Mouse (Mus musculus) adrenal gland, adult 18-20 months (tissue): ENCODE measurements around the gene Bmi1. TPM values are rescaled to one million over a fixed set of nuclear protein-coding genes. Genes with fewer than 3 reads are reported as not detected.

Experiments
- DNase-seq, 2 experiments: peaks; one replicate each; pipeline ENCODE4 v3.0.0; 2021 to 2022; ENCODE audit warnings: low spot score in 2 of 2
- long read RNA-seq, 2 experiments: library from polyadenylated mRNA; stranded (forward); transcript quantifications; one replicate each; pipeline ENCODE4 v2.0.0; 2021
- total RNA-seq, 2 experiments: library from RNA; stranded (reverse); gene quantifications; 1 replicate in 1 of 2; 2 replicates in 1 of 2; pipeline ENCODE4 v1.2.3; 2021

Bmi1 gene
- 10 to 100 TPM; 63.8 to 81.4 TPM for total RNA-seq
- long read RNA-seq, experiment 1, transcript Bmi1-201 (10 exons, 3,594 nt), result major isoform, 41 of 48 reads
- long read RNA-seq, experiment 1, partial matches to known transcripts, result 2 of 48 reads
- long read RNA-seq, experiment 1, other reads (novel, unspliced or antisense), result 4 of 48 reads
- long read RNA-seq, experiment 2, transcript Bmi1-201 (10 exons, 3,594 nt), result major isoform, 84 of 104 reads
- long read RNA-seq, experiment 2, partial matches to known transcripts, result 13 of 104 reads
- long read RNA-seq, experiment 2, other reads (novel, unspliced or antisense), result 7 of 104 reads

- peak; percentile 66 to 76 for DNase-seq
Observed at GRCm38 (mm10) chr2:18676936-18677491, at the start of gene Bmi1. Gene Bmi1, plus strand, starts transcription at chr2:18677018.

GRCm38 (mm10) chr2:18630547-18630946 lies 46.3 kb upstream of the Bmi1 start:
- no peak for DNase-seq

GRCm38 (mm10) chr2:18635052-18635451 lies 41.8 kb upstream of the Bmi1 start:
- DNase-seq, result no peak

GRCm38 (mm10) chr2:18648563-18648962 lies 28.3 kb upstream of the Bmi1 start:
- DNase-seq, result no peak

GRCm38 (mm10) chr2:18654821-18655220 lies 22.0 kb upstream of the Bmi1 start:
- no peak for DNase-seq

GRCm38 (mm10) chr2:18664003-18664402 lies 12.8 kb upstream of the Bmi1 start:
- DNase-seq, result no peak

GRCm38 (mm10) chr2:18671041-18671440 lies 5.8 kb upstream of the Bmi1 start:
- no peak for DNase-seq

- DNase-seq, result peak; percentile 98
Observed at GRCm38 (mm10) chr2:18672133-18672765, 4.6 kb upstream of the Bmi1 start, which contains the start of gene Commd3. Gene Commd3, plus strand, starts transcription at chr2:18672384.

GRCm38 (mm10) chr2:18672766-18673164 lies 4.1 kb upstream of the Bmi1 start:
- DNase-seq, result peak in 1 of 2 experiments; percentile 45

GRCm38 (mm10) chr2:18673766-18674165 lies 3.1 kb upstream of the Bmi1 start:
- DNase-seq, result no peak

GRCm38 (mm10) chr2:18674193-18674902 lies 2.5 kb upstream of the Bmi1 start:
- no peak for DNase-seq

- DNase-seq, result no peak
Observed at GRCm38 (mm10) chr2:18675681-18676456, 949 bp upstream of the Bmi1 start.

- DNase-seq, result peak; percentile 76
Observed at GRCm38 (mm10) chr2:18676457-18676935, 322 bp upstream of the Bmi1 start.

GRCm38 (mm10) chr2:18677631-18678471 lies 1.0 kb downstream of the Bmi1 start:
- DNase-seq, result peak; percentile 60 to 64

- no peak for DNase-seq
Observed at GRCm38 (mm10) chr2:18679701-18680100, 2.9 kb downstream of the Bmi1 start.

GRCm38 (mm10) chr2:18680501-18680900 lies 3.7 kb downstream of the Bmi1 start:
- DNase-seq, result no peak

GRCm38 (mm10) chr2:18680961-18681360 lies 4.1 kb downstream of the Bmi1 start:
- peak; percentile 48 to 65 for DNase-seq

GRCm38 (mm10) chr2:18684062-18684461 lies 7.2 kb downstream of the Bmi1 start:
- no peak for DNase-seq

GRCm38 (mm10) chr2:18686386-18686785 lies 9.6 kb downstream of the Bmi1 start:
- no peak for DNase-seq
